Mouse (Mus musculus) embryo, embryonic 11.5 days (tissue): ENCODE measurements around the gene Spo11.

Experiments used
- DNase-seq: peaks from one replicate; pipeline ENCODE4 v3.0.0-alpha.2; 2012; ENCODE audit warnings: low read depth, low spot score

The Spo11 gene

GRCm38 (mm10) chr2:172958579-172958978 is 18.9 kb upstream of the Spo11 start:
- DNase-seq = no peak

GRCm38 (mm10) chr2:172959006-172959768 is 18.3 kb upstream of the Spo11 start:
- DNase-seq = no peak

- no peak for DNase-seq
Observed at GRCm38 (mm10) chr2:172960350-172960749, 17.1 kb upstream of the Spo11 start.

- no peak for DNase-seq
Observed at GRCm38 (mm10) chr2:172961211-172961610, 16.3 kb upstream of the Spo11 start.

GRCm38 (mm10) chr2:172965249-172965648 is 12.3 kb upstream of the Spo11 start:
- DNase-seq = no peak

- no peak for DNase-seq
Observed at GRCm38 (mm10) chr2:172966480-172966879, 11.0 kb upstream of the Spo11 start.

- no peak for DNase-seq
Observed at GRCm38 (mm10) chr2:172971865-172972264, 5.6 kb upstream of the Spo11 start.

- DNase-seq = no peak
Observed at GRCm38 (mm10) chr2:172973806-172974565, 3.5 kb upstream of the Spo11 start.

GRCm38 (mm10) chr2:172974701-172975100 is 2.8 kb upstream of the Spo11 start:
- no peak for DNase-seq

GRCm38 (mm10) chr2:172975159-172975558 is 2.3 kb upstream of the Spo11 start:
- no peak for DNase-seq

- DNase-seq = no peak
Observed at GRCm38 (mm10) chr2:172976661-172977238, 750 bp upstream of the Spo11 start.

GRCm38 (mm10) chr2:172978131-172978633 is 682 bp downstream of the Spo11 start:
- DNase-seq = no peak

- DNase-seq = no peak
Observed at GRCm38 (mm10) chr2:172979666-172980345, 2.3 kb downstream of the Spo11 start.

- DNase-seq = no peak
Observed at GRCm38 (mm10) chr2:172982776-172983561, 5.5 kb downstream of the Spo11 start.

GRCm38 (mm10) chr2:172990161-172990560 is 12.7 kb downstream of the Spo11 start:
- DNase-seq = no peak

GRCm38 (mm10) chr2:172996207-172996606 is 18.7 kb downstream of the Spo11 start:
- DNase-seq = peak; percentile 73

- DNase-seq = no peak
Observed at GRCm38 (mm10) chr2:172997748-172998147, 20.2 kb downstream of the Spo11 start.

GRCm38 (mm10) chr2:172998478-172998877 is 21.0 kb downstream of the Spo11 start:
- no peak for DNase-seq

- peak; percentile 99 for DNase-seq
Observed at GRCm38 (mm10) chr2:172999630-173000284, 22.3 kb downstream of the Spo11 start, which contains the start of gene Rae1. Gene Rae1, plus strand, starts transcription at chr2:173000117.

GRCm38 (mm10) chr2:173000285-173000652 is 22.8 kb downstream of the Spo11 start:
- peak; percentile 53 for DNase-seq
